Mouse (Mus musculus): ENCODE measurements at regions not wholly inside any gene's neighbourhood (a gene's known extent, or its start where the extent isn't known, plus 50 kb on each side); places are given as distances from the start of the nearest gene placed in this dataset.
A peak's percentile ranks its signal among the peaks of the same experiment; 100 is the strongest.

- H3K9ac ChIP-seq (ENCODE audit: low read depth, low read length): no peak overlapping the region
- no peak for DNase-seq (ENCODE audit: extremely low read depth, low read depth, low spot score)
Measured at GRCm38 (mm10) chr4:53915326-53915725, 89.5 kb downstream of the Tmem38b start.

GRCm38 (mm10) chr4:53919188-53919587 lies 93.3 kb downstream of the Tmem38b start:
- H3K4me3 ChIP-seq (ENCODE audit: insufficient read depth, low read depth, low read length): no peak overlapping the region
- H3K36me3 ChIP-seq (ENCODE audit: control insufficient read depth, insufficient read depth, low read length): no peaks in the 10 kb centered on the region
- H3K27me3 ChIP-seq (ENCODE audit: control insufficient read depth, insufficient read depth, low read length): no peaks in the 10 kb centered on the region
- H3K4me1 ChIP-seq (ENCODE audit: control insufficient read depth, insufficient read depth, low read length): no peaks in the 10 kb centered on the region
- H3K9ac ChIP-seq (ENCODE audit: low read depth, low read length): no peak overlapping the region
- no peak for DNase-seq (ENCODE audit: extremely low read depth, low read depth, low spot score)
- H3K27ac ChIP-seq (replicated peaks; ENCODE audit: insufficient read depth, low read depth, low read length): no peak overlapping the region
- no peaks in the 10 kb centered on the region for H3K79me2 ChIP-seq (ENCODE audit: control insufficient read depth, insufficient read depth, low read length)
- TF ChIP-seq POLR2A (IDR thresholded peaks at IDR 0.05; ENCODE audit: extremely low read depth, insufficient read depth, low read length) (no peak), CTCF (IDR thresholded peaks at IDR 0.05; ENCODE audit: low read depth, low read length) (peak; percentile 38; the same call in 1 of the 2 replicates)

More at GRCm38 (mm10) chr4:53915326-53915725, 89.5 kb downstream of the Tmem38b start:
- H3K79me2 ChIP-seq (ENCODE audit: control insufficient read depth, insufficient read depth, low read length): no peaks in the 10 kb centered on the region
- H3K36me3 ChIP-seq (ENCODE audit: control insufficient read depth, insufficient read depth, low read length): no peaks in the 10 kb centered on the region
- H3K27ac ChIP-seq (replicated peaks; ENCODE audit: insufficient read depth, low read depth, low read length): no peak overlapping the region
- H3K4me1 ChIP-seq (ENCODE audit: control insufficient read depth, insufficient read depth, low read length): no peaks in the 10 kb centered on the region
- TF ChIP-seq POLR2A (IDR thresholded peaks at IDR 0.05; ENCODE audit: extremely low read depth, insufficient read depth, low read length): no peak
- no peak for TF ChIP-seq CTCF (IDR thresholded peaks at IDR 0.05; ENCODE audit: low read depth, low read length)
- H3K4me3 ChIP-seq (ENCODE audit: insufficient read depth, low read depth, low read length): no peak overlapping the region
- H3K27me3 ChIP-seq (ENCODE audit: control insufficient read depth, insufficient read depth, low read length): no peaks in the 10 kb centered on the region

GRCm38 (mm10) chr4:53920587-53920986 lies 94.7 kb downstream of the Tmem38b start:
- DNase-seq (ENCODE audit: extremely low read depth, low read depth, low spot score): no peak
- Histone ChIP-seq H3K79me2 (ENCODE audit: control insufficient read depth, insufficient read depth, low read length) (no peaks in the 10 kb centered on the region), H3K4me1 (ENCODE audit: control insufficient read depth, insufficient read depth, low read length) (no peaks in the 10 kb centered on the region), H3K9ac (ENCODE audit: low read depth, low read length) (no peak overlapping the region), H3K27ac (replicated peaks; ENCODE audit: insufficient read depth, low read depth, low read length) (no peak overlapping the region), H3K4me3 (ENCODE audit: insufficient read depth, low read depth, low read length) (no peak overlapping the region), H3K27me3 (ENCODE audit: control insufficient read depth, insufficient read depth, low read length) (no peaks in the 10 kb centered on the region), H3K36me3 (ENCODE audit: control insufficient read depth, insufficient read depth, low read length) (no peaks in the 10 kb centered on the region)
- WGBS: 57% methylated on average over 2 of the region's 2 CpGs
- no peak for TF ChIP-seq POLR2A (IDR thresholded peaks at IDR 0.05; ENCODE audit: extremely low read depth, insufficient read depth, low read length)
- no peak for TF ChIP-seq CTCF (IDR thresholded peaks at IDR 0.05; ENCODE audit: low read depth, low read length)

- no peaks in the 10 kb centered on the region for H3K79me2 ChIP-seq (ENCODE audit: control insufficient read depth, insufficient read depth, low read length)
- H3K27ac ChIP-seq (replicated peaks; ENCODE audit: insufficient read depth, low read depth, low read length): no peak overlapping the region
- H3K27me3 ChIP-seq (ENCODE audit: control insufficient read depth, insufficient read depth, low read length): no peaks in the 10 kb centered on the region
- no peak for DNase-seq (ENCODE audit: extremely low read depth, low read depth, low spot score)
- TF ChIP-seq CTCF (IDR thresholded peaks at IDR 0.05; ENCODE audit: low read depth, low read length) (no peak), POLR2A (IDR thresholded peaks at IDR 0.05; ENCODE audit: extremely low read depth, insufficient read depth, low read length) (no peak)
- H3K9ac ChIP-seq (ENCODE audit: low read depth, low read length): no peak overlapping the region
- H3K36me3 ChIP-seq (ENCODE audit: control insufficient read depth, insufficient read depth, low read length): no peaks in the 10 kb centered on the region
- H3K4me1 ChIP-seq (ENCODE audit: control insufficient read depth, insufficient read depth, low read length): no peaks in the 10 kb centered on the region
- no peak overlapping the region for H3K4me3 ChIP-seq (ENCODE audit: insufficient read depth, low read depth, low read length)
- 89% methylated on average over 3 of the region's 3 CpGs for WGBS
Measured at GRCm38 (mm10) chr4:53931068-53931467, 105.2 kb downstream of the Tmem38b start.

- Histone ChIP-seq H3K4me3 (ENCODE audit: insufficient read depth, low read depth, low read length) (no peak overlapping the region), H3K27ac (replicated peaks; ENCODE audit: insufficient read depth, low read depth, low read length) (no peak overlapping the region), H3K79me2 (ENCODE audit: control insufficient read depth, insufficient read depth, low read length) (no peaks in the 10 kb centered on the region), H3K27me3 (ENCODE audit: control insufficient read depth, insufficient read depth, low read length) (no peaks in the 10 kb centered on the region), H3K4me1 (ENCODE audit: control insufficient read depth, insufficient read depth, low read length) (no peaks in the 10 kb centered on the region), H3K36me3 (ENCODE audit: control insufficient read depth, insufficient read depth, low read length) (no peaks in the 10 kb centered on the region), H3K9ac (ENCODE audit: low read depth, low read length) (no peak overlapping the region)
- peak; percentile 26 for DNase-seq (ENCODE audit: extremely low read depth, low read depth, low spot score)
- WGBS: 11% methylated on average over 10 of the region's 10 CpGs
- peak; percentile 90 for TF ChIP-seq CTCF (IDR thresholded peaks at IDR 0.05; ENCODE audit: low read depth, low read length)
- no peak for TF ChIP-seq POLR2A (IDR thresholded peaks at IDR 0.05; ENCODE audit: extremely low read depth, insufficient read depth, low read length)
Measured at GRCm38 (mm10) chr4:53931499-53931898, 105.7 kb downstream of the Tmem38b start.

- no peak for DNase-seq (ENCODE audit: extremely low read depth, low read depth, low spot score)
- H3K36me3 ChIP-seq (ENCODE audit: control insufficient read depth, insufficient read depth, low read length): no peaks in the 10 kb centered on the region
- H3K4me3 ChIP-seq (ENCODE audit: insufficient read depth, low read depth, low read length): no peak overlapping the region
- H3K9ac ChIP-seq (ENCODE audit: low read depth, low read length): no peak overlapping the region
- no peak overlapping the region for H3K27ac ChIP-seq (replicated peaks; ENCODE audit: insufficient read depth, low read depth, low read length)
- no peaks in the 10 kb centered on the region for H3K79me2 ChIP-seq (ENCODE audit: control insufficient read depth, insufficient read depth, low read length)
- WGBS: 64% methylated on average over 5 of the region's 5 CpGs
- H3K4me1 ChIP-seq (ENCODE audit: control insufficient read depth, insufficient read depth, low read length): no peaks in the 10 kb centered on the region
- H3K27me3 ChIP-seq (ENCODE audit: control insufficient read depth, insufficient read depth, low read length): no peaks in the 10 kb centered on the region
- TF ChIP-seq POLR2A (IDR thresholded peaks at IDR 0.05; ENCODE audit: extremely low read depth, insufficient read depth, low read length) (no peak), CTCF (IDR thresholded peaks at IDR 0.05; ENCODE audit: low read depth, low read length) (no peak)
Measured at GRCm38 (mm10) chr4:53935306-53935705, 109.5 kb downstream of the Tmem38b start.
